Mouse (Mus musculus): ENCODE results near the gene Taf5l.

- TF ChIP-seq CTCF (IDR thresholded peaks at IDR 0.05; ENCODE audit: low read depth), result no peak
- TF ChIP-seq EP300 (optimal IDR thresholded peaks at IDR 0.05), result no peak
Measured at GRCm38 (mm10) chr8:124042201-124042600, 21.0 kb upstream of the Taf5l start.
